Mouse (Mus musculus) midbrain, embryonic 10.5 days (tissue): Measurements from ENCODE around the gene Gm14418. TPM values are rescaled to one million over a fixed set of nuclear protein-coding genes. Genes with fewer than 3 reads are reported as not detected.
"Not testable (repeated sequence)": the region's sequence is repeated elsewhere in the genome, so short reads cannot be mapped to it uniquely, and the experiment has no call there.

Experiments
- DNase-seq: peaks from one replicate; pipeline ENCODE4 v3.0.0-alpha.2; 2017; ENCODE audit warnings: low spot score
- H3K27ac ChIP-seq: fragments of 300-500 bp; sonication (generic); replicated peaks from 2 replicates; pipeline ENCODE4 v1.5.1; 2016; ENCODE audit warnings: mild to moderate bottlenecking
- H3K27me3 ChIP-seq: fragments of 300-500 bp; sonication (generic); 2 replicates; pipeline ENCODE4 v1.6.1; 2016; ENCODE audit warnings: low read depth, mild to moderate bottlenecking; ENCODE audit not compliant: poor library complexity, severe bottlenecking
- H3K36me3 ChIP-seq: fragments of 300-500 bp; sonication (generic); 2 replicates; pipeline ENCODE4 v1.6.1; 2016; ENCODE audit warnings: mild to moderate bottlenecking, moderate library complexity
- H3K4me1 ChIP-seq: fragments of 300-500 bp; sonication (generic); 2 replicates; pipeline ENCODE4 v1.6.1; 2016
- H3K4me3 ChIP-seq: fragments of 300-500 bp; sonication (generic); 2 replicates; pipeline ENCODE4 v1.5.1; 2016; ENCODE audit warnings: mild to moderate bottlenecking, moderate library complexity
- H3K9me3 ChIP-seq: fragments of 300-500 bp; sonication (generic); replicated peaks from 2 replicates; pipeline ENCODE4 v1.6.1; 2016; ENCODE audit warnings: mild to moderate bottlenecking
- WGBS: fragments of 180-500 bp; shearing (Covaris S2); methylation state at CpG from one replicate; pipeline ENCODE4 v1.1.7; 2016; 5-methylcytosine and 5-hydroxymethylcytosine counted together
- polyA plus RNA-seq: library from polyadenylated mRNA; unstranded; fragments of >200 nt; fragmentation: Nextera tagmentation; extraction: Ambion mirVana; gene quantifications from 2 replicates; pipeline ENCODE4 v1.2.1, GENCODE M21; 2016

Gm14418 gene
- 7.2 and 8.4 TPM in 2 replicates for polyA plus RNA-seq

GRCm38 (mm10) chr2:177398096-177398495 is at the start of gene Gm14418:
TSS of gene Gm14418 (minus strand) at chr2:177398320.
- not testable (repeated sequence) for H3K4me1 ChIP-seq, DNase-seq, H3K36me3 ChIP-seq, H3K27ac ChIP-seq, H3K27me3 ChIP-seq, H3K9me3 ChIP-seq
- WGBS, result 53% methylated on average over 6 of the region's 6 CpGs
- H3K4me3 ChIP-seq, result peak within 1 kb of the TSS; percentile 37; the same call in 1 of the 2 replicates

Other genes starting within 250 kb of the Gm14418 start
- gene Gm14410, start 191.9 kb downstream of the Gm14418 start, polyA plus RNA-seq, result 30.3 and 30.9 TPM in 2 replicates
- not detected in 2 replicates for gene Gm14409, start 131.3 kb downstream of the Gm14418 start, polyA plus RNA-seq
- 0.10 and 0.16 TPM in 2 replicates for gene Gm14412, start 74.0 kb downstream of the Gm14418 start, polyA plus RNA-seq
- gene Zfp970, start 66.4 kb upstream of the Gm14418 start, polyA plus RNA-seq, result 10.1 and 10.8 TPM in 2 replicates
- 5.1 and 5.4 TPM in 2 replicates for gene Gm14403, start 99.9 kb upstream of the Gm14418 start, polyA plus RNA-seq
- not detected in 2 replicates for gene Gm14406, start 179.9 kb upstream of the Gm14418 start, polyA plus RNA-seq